Mouse (Mus musculus) limb, embryonic 11.5 days (tissue): ENCODE measurements around the gene Acoxl. TPM values are rescaled to one million over a fixed set of nuclear protein-coding genes. Genes with fewer than 3 reads are reported as not detected.

Source experiments
- ATAC-seq: fragments of 200-750 bp; cut with Nextera tagmentation; 2 replicates; pipeline ENCODE4 v1.8.0; 2017; ENCODE audit warnings: low read depth; ENCODE audit not compliant: insufficient number of reproducible peaks, low FRiP score, low TSS enrichment
- DNase-seq: peaks from one replicate; pipeline ENCODE4 v3.0.0-alpha.2; 2015; ENCODE audit warnings: low spot score
- H3K27ac ChIP-seq: fragments of 300-500 bp; sonication (generic); replicated peaks from 2 replicates; pipeline ENCODE4 v1.5.1; 2014; ENCODE audit warnings: low read depth, mild to moderate bottlenecking, low read length
- H3K27me3 ChIP-seq: fragments of 300-500 bp; sonication (generic); 2 replicates; pipeline ENCODE4 v1.6.1; 2014; ENCODE audit warnings: mild to moderate bottlenecking, low read length, mixed read lengths; ENCODE audit not compliant: control insufficient read depth, insufficient read depth
- H3K36me3 ChIP-seq: fragments of 300-500 bp; sonication (generic); 2 replicates; pipeline ENCODE4 v1.6.1; 2014; ENCODE audit warnings: mild to moderate bottlenecking, low read length, moderate library complexity, mixed read lengths; ENCODE audit not compliant: control insufficient read depth, insufficient read depth
- H3K4me1 ChIP-seq: fragments of 300-500 bp; sonication (generic); 2 replicates; pipeline ENCODE4 v1.6.1; 2014; ENCODE audit warnings: low read length, mixed read lengths; ENCODE audit not compliant: control insufficient read depth, insufficient read depth
- H3K4me2 ChIP-seq: fragments of 300-500 bp; sonication (generic); 2 replicates; pipeline ENCODE4 v1.6.1; 2014; ENCODE audit warnings: low read depth, mild to moderate bottlenecking, moderate library complexity; ENCODE audit not compliant: severe bottlenecking
- H3K4me3 ChIP-seq: fragments of 300-500 bp; sonication (generic); 2 replicates; pipeline ENCODE4 v1.5.1; 2014; ENCODE audit warnings: low read depth, low read length
- H3K9ac ChIP-seq: fragments of 300-500 bp; sonication (generic); 2 replicates; pipeline ENCODE4 v1.6.1; 2014; ENCODE audit warnings: mild to moderate bottlenecking, low read length
- H3K9me3 ChIP-seq: fragments of 300-500 bp; sonication (generic); 2 replicates; pipeline ENCODE4 v1.6.1; 2016; ENCODE audit warnings: low read length; ENCODE audit not compliant: control insufficient read depth
- WGBS: fragments of 180-500 bp; shearing (Covaris S2); extraction: QIAGEN DNeasy Blood & Tissue Kit; methylation state at CpG from one replicate; pipeline ENCODE4 v1.1.7; 2014; 5-methylcytosine and 5-hydroxymethylcytosine counted together
- polyA plus RNA-seq: library from polyadenylated mRNA; unstranded; fragments of >200 nt; fragmentation: Nextera tagmentation; extraction: Ambion mirVana; gene quantifications from 2 replicates; pipeline ENCODE4 v1.2.1, GENCODE M21; 2014

The Acoxl gene
- polyA plus RNA-seq, 1 experiment from 2014 or later, result 0.31 TPM

GRCm38 (mm10) chr2:127939206-127939605 lies 100.5 kb downstream of the Acoxl start:
- no peaks in the 10 kb centered on the region for H3K36me3 ChIP-seq
- H3K4me2 ChIP-seq, result no peak overlapping the region
- no peak for ATAC-seq
- no peak overlapping the region for H3K27ac ChIP-seq
- no peaks in the 10 kb centered on the region for H3K27me3 ChIP-seq
- no peaks in the 10 kb centered on the region for H3K9me3 ChIP-seq
- H3K4me3 ChIP-seq, result no peak overlapping the region
- no peak for DNase-seq
- 87% methylated on average over 2 of the region's 2 CpGs for WGBS
- no peaks in the 10 kb centered on the region for H3K4me1 ChIP-seq
- H3K9ac ChIP-seq, result no peak overlapping the region

GRCm38 (mm10) chr2:127960579-127960978 lies 121.9 kb downstream of the Acoxl start:
- WGBS, result 62% methylated on average over 6 of the region's 6 CpGs
- Histone ChIP-seq H3K4me3 (no peak overlapping the region), H3K4me2 (no peak overlapping the region), H3K36me3 (no peaks in the 10 kb centered on the region), H3K27me3 (no peaks in the 10 kb centered on the region), H3K4me1 (no peaks in the 10 kb centered on the region), H3K9ac (no peak overlapping the region), H3K27ac (no peak overlapping the region), H3K9me3 (no peaks in the 10 kb centered on the region)
- ATAC-seq (no peak), DNase-seq (no peak)

GRCm38 (mm10) chr2:127961154-127961553 lies 122.5 kb downstream of the Acoxl start:
- H3K9ac ChIP-seq, result no peak overlapping the region
- DNase-seq (no peak), ATAC-seq (no peak)
- no peaks in the 10 kb centered on the region for H3K27me3 ChIP-seq
- H3K36me3 ChIP-seq, result no peaks in the 10 kb centered on the region
- H3K9me3 ChIP-seq, result no peaks in the 10 kb centered on the region
- H3K27ac ChIP-seq, result no peak overlapping the region
- whole genome bisulfite sequencing, result 29% methylated on average over 2 of the region's 2 CpGs
- H3K4me2 ChIP-seq, result no peak overlapping the region
- no peak overlapping the region for H3K4me3 ChIP-seq
- no peaks in the 10 kb centered on the region for H3K4me1 ChIP-seq

GRCm38 (mm10) chr2:127961802-127962433 lies 123.2 kb downstream of the Acoxl start:
- no peak overlapping the region for H3K4me3 ChIP-seq
- no peaks in the 10 kb centered on the region for H3K4me1 ChIP-seq
- WGBS, result 62% methylated on average over 4 of the region's 4 CpGs
- DNase-seq (no peak), ATAC-seq (no peak)
- H3K9me3 ChIP-seq, result no peaks in the 10 kb centered on the region
- no peak overlapping the region for H3K27ac ChIP-seq
- H3K4me2 ChIP-seq, result no peak overlapping the region
- H3K9ac ChIP-seq, result no peak overlapping the region
- H3K27me3 ChIP-seq, result no peaks in the 10 kb centered on the region
- H3K36me3 ChIP-seq, result no peaks in the 10 kb centered on the region

GRCm38 (mm10) chr2:127968944-127969343 lies 130.3 kb downstream of the Acoxl start:
- Histone ChIP-seq H3K27me3 (no peaks in the 10 kb centered on the region), H3K9me3 (no peaks in the 10 kb centered on the region), H3K4me3 (no peak overlapping the region), H3K9ac (no peak overlapping the region), H3K36me3 (no peaks in the 10 kb centered on the region), H3K27ac (no peak overlapping the region), H3K4me1 (no peaks in the 10 kb centered on the region), H3K4me2 (no peak overlapping the region)
- 96% methylated on average over 2 of the region's 2 CpGs for WGBS
- no peak for DNase-seq
- no peak for ATAC-seq

- DNase-seq (no peak), ATAC-seq (no peak)
- Histone ChIP-seq H3K27me3 (no peaks in the 10 kb centered on the region), H3K4me2 (no peak overlapping the region), H3K4me1 (peaks cover 4% of the 10 kb centered on the region; the same call in 1 of the 2 replicates), H3K9ac (no peak overlapping the region), H3K27ac (no peak overlapping the region), H3K9me3 (no peaks in the 10 kb centered on the region), H3K4me3 (no peak overlapping the region), H3K36me3 (no peaks in the 10 kb centered on the region)
- 91% methylated on average over 1 of the region's 1 CpGs for WGBS
Observed at GRCm38 (mm10) chr2:127976276-127976675, 137.6 kb downstream of the Acoxl start.

- ATAC-seq (no peak), DNase-seq (no peak)
- H3K4me2 ChIP-seq, result no peak overlapping the region
- peaks cover 4% of the 10 kb centered on the region; the same call in 1 of the 2 replicates for H3K4me1 ChIP-seq
- H3K4me3 ChIP-seq, result no peak overlapping the region
- 88% methylated on average over 7 of the region's 7 CpGs for WGBS
- no peak overlapping the region for H3K9ac ChIP-seq
- no peaks in the 10 kb centered on the region for H3K36me3 ChIP-seq
- no peak overlapping the region for H3K27ac ChIP-seq
- no peaks in the 10 kb centered on the region for H3K27me3 ChIP-seq
- no peaks in the 10 kb centered on the region for H3K9me3 ChIP-seq
Observed at GRCm38 (mm10) chr2:127978601-127979230, 140.0 kb downstream of the Acoxl start.

GRCm38 (mm10) chr2:127982610-127983009 lies 143.9 kb downstream of the Acoxl start:
- WGBS, result 83% methylated on average over 3 of the region's 3 CpGs
- no peaks in the 10 kb centered on the region for H3K36me3 ChIP-seq
- H3K9me3 ChIP-seq, result no peaks in the 10 kb centered on the region
- DNase-seq (no peak), ATAC-seq (no peak)
- H3K27ac ChIP-seq, result no peak overlapping the region
- H3K4me3 ChIP-seq, result no peak overlapping the region
- H3K9ac ChIP-seq, result no peak overlapping the region
- no peak overlapping the region for H3K4me2 ChIP-seq
- no peaks in the 10 kb centered on the region for H3K4me1 ChIP-seq
- H3K27me3 ChIP-seq, result no peaks in the 10 kb centered on the region
